Mouse (Mus musculus) neural tube, embryonic 11.5 days (tissue): ENCODE results near the gene Exosc10. TPM values are rescaled to one million over a fixed set of nuclear protein-coding genes. Genes with fewer than 3 reads are reported as not detected.

Experiments used
- ATAC-seq: fragments of 200-750 bp; cut with Nextera tagmentation; 2 replicates; pipeline ENCODE4 v1.8.0; 2017; ENCODE audit warnings: moderate number of reproducible peaks, mild to moderate bottlenecking, moderate TSS enrichment, moderate library complexity; ENCODE audit not compliant: insufficient read depth, low FRiP score, low TSS enrichment
- DNase-seq: peaks from one replicate; pipeline ENCODE4 v3.0.0-alpha.2; 2015; ENCODE audit warnings: low spot score
- H3K27ac ChIP-seq: fragments of 300-500 bp; sonication (generic); 2 replicates; pipeline ENCODE4 v1.5.1; 2014; ENCODE audit warnings: low read depth, mild to moderate bottlenecking, low read length
- H3K27me3 ChIP-seq: fragments of 300-500 bp; sonication (generic); 2 replicates; pipeline ENCODE4 v1.6.1; 2014; ENCODE audit warnings: mild to moderate bottlenecking, low read length, mixed read lengths; ENCODE audit not compliant: control insufficient read depth, insufficient read depth
- H3K36me3 ChIP-seq: fragments of 300-500 bp; sonication (generic); 2 replicates; pipeline ENCODE4 v1.6.1; 2014; ENCODE audit warnings: mild to moderate bottlenecking, low read length, moderate library complexity, mixed read lengths; ENCODE audit not compliant: control insufficient read depth, insufficient read depth
- H3K4me1 ChIP-seq: fragments of 300-500 bp; sonication (generic); 2 replicates; pipeline ENCODE4 v1.6.1; 2014; ENCODE audit warnings: low read length, mixed read lengths; ENCODE audit not compliant: control insufficient read depth, insufficient read depth
- H3K4me2 ChIP-seq: fragments of 300-500 bp; sonication (generic); 2 replicates; pipeline ENCODE4 v1.6.1; 2014; ENCODE audit warnings: low read depth, mild to moderate bottlenecking, moderate library complexity
- H3K4me3 ChIP-seq: fragments of 300-500 bp; sonication (generic); 2 replicates; pipeline ENCODE4 v1.5.1; 2014; ENCODE audit warnings: low read depth, low read length
- H3K9ac ChIP-seq: fragments of 300-500 bp; sonication (generic); 2 replicates; pipeline ENCODE4 v1.6.1; 2014; ENCODE audit warnings: mild to moderate bottlenecking, low read length
- H3K9me3 ChIP-seq: fragments of 300-500 bp; sonication (generic); 2 replicates; pipeline ENCODE4 v1.6.1; 2016; ENCODE audit warnings: low read length; ENCODE audit not compliant: control insufficient read depth
- WGBS: fragments of 180-500 bp; shearing (Covaris S2); extraction: QIAGEN DNeasy Blood & Tissue Kit; methylation state at CpG from one replicate; pipeline ENCODE4 v1.1.7; 2014; 5-methylcytosine and 5-hydroxymethylcytosine counted together
- polyA plus RNA-seq: library from polyadenylated mRNA; unstranded; fragments of >200 nt; fragmentation: Nextera tagmentation; extraction: Ambion mirVana; gene quantifications from 2 replicates; pipeline ENCODE4 v1.2.1, GENCODE M21; 2014

The Exosc10 gene
- polyA plus RNA-seq, 1 experiment from 2014 or later, result 102 TPM

GRCm38 (mm10) chr4:148596731-148597130 is 38.5 kb downstream of the Exosc10 start:
- Histone ChIP-seq H3K36me3 (peaks cover 15% of the 10 kb centered on the region), H3K9me3 (no peaks in the 10 kb centered on the region), H3K4me3 (no peak overlapping the region), H3K9ac (no peak overlapping the region), H3K4me2 (no peak overlapping the region), H3K4me1 (peaks cover 9% of the 10 kb centered on the region), H3K27me3 (no peaks in the 10 kb centered on the region), H3K27ac (no peak overlapping the region)
- ATAC-seq (no peak), DNase-seq (no peak)
- WGBS, result 99% methylated on average over 3 of the region's 3 CpGs

GRCm38 (mm10) chr4:148598826-148599225 is 40.6 kb downstream of the Exosc10 start:
- Histone ChIP-seq H3K27me3 (no peaks in the 10 kb centered on the region), H3K36me3 (peaks cover 15% of the 10 kb centered on the region), H3K4me1 (no peaks in the 10 kb centered on the region), H3K9ac (no peak overlapping the region), H3K4me2 (no peak overlapping the region), H3K27ac (no peak overlapping the region), H3K4me3 (no peak overlapping the region), H3K9me3 (no peaks in the 10 kb centered on the region)
- DNase-seq, result no peak
- no peak for ATAC-seq
- 95% methylated on average over 12 of the region's 12 CpGs for WGBS

GRCm38 (mm10) chr4:148600316-148600715 is 42.1 kb downstream of the Exosc10 start:
- Histone ChIP-seq H3K4me2 (no peak overlapping the region), H3K9ac (no peak overlapping the region), H3K36me3 (peaks cover 1% of the 10 kb centered on the region; the same call in 1 of the 2 replicates), H3K27me3 (no peaks in the 10 kb centered on the region), H3K9me3 (no peaks in the 10 kb centered on the region), H3K4me3 (no peak overlapping the region), H3K4me1 (no peaks in the 10 kb centered on the region), H3K27ac (no peak overlapping the region)
- WGBS, result 87% methylated on average over 4 of the region's 4 CpGs
- ATAC-seq (no peak), DNase-seq (no peak)

GRCm38 (mm10) chr4:148601871-148602270 is 43.6 kb downstream of the Exosc10 start:
- no peaks in the 10 kb centered on the region for H3K9me3 ChIP-seq
- no peaks in the 10 kb centered on the region for H3K27me3 ChIP-seq
- H3K4me1 ChIP-seq, result no peaks in the 10 kb centered on the region
- H3K27ac ChIP-seq, result no peak overlapping the region
- no peaks in the 10 kb centered on the region for H3K36me3 ChIP-seq
- ATAC-seq (no peak), DNase-seq (no peak)
- H3K9ac ChIP-seq, result no peak overlapping the region
- no peak overlapping the region for H3K4me2 ChIP-seq
- no peak overlapping the region for H3K4me3 ChIP-seq
- 88% methylated on average over 4 of the region's 4 CpGs for WGBS

- Histone ChIP-seq H3K4me1 (no peaks in the 10 kb centered on the region), H3K27ac (no peak within 1 kb of the TSS), H3K4me2 (no peak within 1 kb of the TSS), H3K36me3 (no peaks in the 10 kb centered on the region), H3K9me3 (no peaks in the 10 kb centered on the region), H3K9ac (no peak within 1 kb of the TSS), H3K4me3 (no peak within 1 kb of the TSS), H3K27me3 (no peaks in the 10 kb centered on the region)
- no peak for ATAC-seq
- WGBS, result 92% methylated on average over 14 of the region's 14 CpGs
- no peak for DNase-seq
These were observed 44.3 kb downstream of the Exosc10 start, which contains the start of gene Masp2 for GRCm38 (mm10) chr4:148602357-148603120. TSS of gene Masp2 (plus strand) at chr4:148602554.

- Histone ChIP-seq H3K27me3 (no peaks in the 10 kb centered on the region), H3K9me3 (no peaks in the 10 kb centered on the region), H3K36me3 (no peaks in the 10 kb centered on the region), H3K4me3 (no peak overlapping the region), H3K27ac (no peak overlapping the region), H3K4me2 (no peak overlapping the region), H3K9ac (no peak overlapping the region), H3K4me1 (no peaks in the 10 kb centered on the region)
- WGBS, result 69% methylated on average over 10 of the region's 10 CpGs
- ATAC-seq, result no peak
- no peak for DNase-seq
These were observed 45.3 kb downstream of the Exosc10 start for GRCm38 (mm10) chr4:148603376-148604139.

GRCm38 (mm10) chr4:148604141-148604540 is 45.9 kb downstream of the Exosc10 start:
- ATAC-seq (no peak), DNase-seq (no peak)
- H3K4me2 ChIP-seq, result no peak overlapping the region
- H3K4me3 ChIP-seq, result no peak overlapping the region
- WGBS, result 80% methylated on average over 7 of the region's 7 CpGs
- no peaks in the 10 kb centered on the region for H3K9me3 ChIP-seq
- no peak overlapping the region for H3K27ac ChIP-seq
- no peaks in the 10 kb centered on the region for H3K36me3 ChIP-seq
- no peak overlapping the region for H3K9ac ChIP-seq
- H3K27me3 ChIP-seq, result no peaks in the 10 kb centered on the region
- no peaks in the 10 kb centered on the region for H3K4me1 ChIP-seq

- ATAC-seq, result peak; percentile 49; the same call in 1 of the 2 replicates
- no peaks in the 10 kb centered on the region for H3K4me1 ChIP-seq
- H3K9me3 ChIP-seq, result no peaks in the 10 kb centered on the region
- H3K27ac ChIP-seq, result no peak overlapping the region
- no peak overlapping the region for H3K4me3 ChIP-seq
- no peak overlapping the region for H3K9ac ChIP-seq
- H3K27me3 ChIP-seq, result no peaks in the 10 kb centered on the region
- WGBS, result 93% methylated on average over 3 of the region's 3 CpGs
- peak; percentile 60 for DNase-seq
- no peak overlapping the region for H3K4me2 ChIP-seq
- no peaks in the 10 kb centered on the region for H3K36me3 ChIP-seq
These were observed 46.4 kb downstream of the Exosc10 start for GRCm38 (mm10) chr4:148604541-148605165.
